Comparison of ENCODE assay signal across 8 mouse cellular contexts in genomic region chr2:140066353-140067314, GRCm38 (mm10). TPM values are rescaled to one million over a fixed set of nuclear protein-coding genes. Genes with fewer than 3 reads are reported as not detected.
DNase-seq lines count a peak whose midpoint lies in the region; ATAC-seq and TF ChIP-seq lines count a peak whose summit lies in the region.

Gene Tasp1 (minus strand): TSS chr2:140066805.

- peaks cover 3% of the 10 kb centered on the region; the same call in 1 of the 2 replicates for H3K4me1 ChIP-seq in hindbrain, postnatal 0 days (ENCODE audit: insufficient read depth, low read length)

- DNase-seq in ZHBTc4 (ENCODE audit: low read depth, low spot score): peak; percentile 97
- DNase-seq in gastrocnemius, adult 2 months: peak; percentile 95
- DNase-seq in hindbrain, postnatal 0 days (ENCODE audit: low spot score): peak; percentile 98
- peak; percentile 90 to 94 for DNase-seq in left cerebral cortex, adult 2 months (ENCODE audit: extremely low spot score in 1 of 2, low spot score in 2 of 2)
- peak; percentile 95 to 97 for DNase-seq in right cerebral cortex, adult 2 months (ENCODE audit: low spot score in 2 of 2)
- peak; percentile 92 for DNase-seq in urinary bladder, postnatal 14 days (ENCODE audit: low spot score)

- peak within 1 kb of the TSS; percentile 82 for H3K4me2 ChIP-seq in hindbrain, postnatal 0 days (ENCODE audit: low read depth, low read length)

- H3K27ac ChIP-seq in gastrocnemius, adult 2 months: peak within 1 kb of the TSS; percentile 97
- peak within 1 kb of the TSS; percentile 95 for H3K27ac ChIP-seq in hindbrain, postnatal 0 days
- peak within 1 kb of the TSS; percentile 94 for H3K27ac ChIP-seq in left cerebral cortex, adult 2 months

- ATAC-seq in common myeloid progenitor, adult 5-6 weeks (replicated peaks; ENCODE audit: low read depth, poor library complexity, severe bottlenecking): peak; percentile 99
- peak; percentile 100 for ATAC-seq in hindbrain, postnatal 0 days
- ATAC-seq in megakaryocyte, adult 5-6 weeks (ENCODE audit: poor library complexity, severe bottlenecking): peak; percentile 98

- no peaks in the 10 kb centered on the region for H3K9me3 ChIP-seq in hindbrain, postnatal 0 days (ENCODE audit: low read length)

- H3K4me3 ChIP-seq in gastrocnemius, adult 2 months: peak within 1 kb of the TSS; percentile 98
- peak within 1 kb of the TSS; percentile 77 for H3K4me3 ChIP-seq in hindbrain, postnatal 0 days (ENCODE audit: low read length)
- H3K4me3 ChIP-seq in left cerebral cortex, adult 2 months: peak within 1 kb of the TSS; percentile 94

- WGBS in hindbrain, postnatal 0 days: under 1% methylated on average over 68 of the region's 68 CpGs

- no peaks in the 10 kb centered on the region for H3K36me3 ChIP-seq in hindbrain, postnatal 0 days (ENCODE audit: insufficient read depth, low read length)

- no peaks in the 10 kb centered on the region for H3K27me3 ChIP-seq in hindbrain, postnatal 0 days (ENCODE audit: insufficient read depth, low read length)

- TF ChIP-seq CTCF in gastrocnemius, adult 2 months (IDR thresholded peaks at IDR 0.05): no peak
- TF ChIP-seq CTCF in hindbrain, postnatal 0 days (IDR thresholded peaks at IDR 0.05; ENCODE audit: low read depth): no peak
- no peak for TF ChIP-seq CTCF in left cerebral cortex, adult 2 months (IDR thresholded peaks at IDR 0.05)

- intact Hi-C loops in gastrocnemius, adult 2 months (cut with DNase I): loop anchor here (10.0 kb wide), 1 partner anchor 328 kb away; the partner anchor contains the start of gene Macrod2
- intact Hi-C loops in left cerebral cortex, adult 2 months (cut with DNase I): loop anchor here (5.0 to 10.0 kb wide), 2 partner anchors 106 to 328 kb away; partner anchors contain the start of genes Esf1, Macrod2 and Ndufaf5

- H3K9ac ChIP-seq in hindbrain, postnatal 0 days (replicated peaks; ENCODE audit: low read length): peak within 1 kb of the TSS; percentile 77

RNA-seq across cellular contexts. Expression of gene Tasp1, which starts in this region (rescaled TPM):
- total RNA-seq in common myeloid progenitor, adult 5-6 weeks (2017): 25.8 and 26.5 TPM in 2 replicates
- 1 to 10 TPM; 5.2 to 6.7 TPM for total RNA-seq in gastrocnemius, adult 2 months (2021)
- 12.5 and 16.2 TPM in 2 replicates for total RNA-seq in hindbrain, postnatal 0 days (2014; rRNA removed)
- polyA plus RNA-seq in hindbrain, postnatal 0 days (2015; fragmentation: Nextera tagmentation; extraction: Ambion mirVana): 21.6 and 22.8 TPM in 2 replicates
- total RNA-seq in left cerebral cortex, adult 2 months (2021): 10 to 100 TPM; 35.8 to 41.4 TPM
- total RNA-seq in megakaryocyte, adult 5-6 weeks (2015): 6.6 TPM in 2 replicates
- 7.5 and 7.6 TPM in 2 replicates for total RNA-seq in megakaryocyte, adult 5-6 weeks (2017)

Comparison
In these comparisons a context has a peak if more than half of its experiments do, and no peak if none do; other contexts are left out.
1. Peak in every context shown above with its lines: DNase-seq, ATAC-seq, H3K4me3 ChIP-seq and H3K27ac ChIP-seq.